Mouse (Mus musculus): ENCODE data around the gene Thoc3.

The Thoc3 gene

DNA sequence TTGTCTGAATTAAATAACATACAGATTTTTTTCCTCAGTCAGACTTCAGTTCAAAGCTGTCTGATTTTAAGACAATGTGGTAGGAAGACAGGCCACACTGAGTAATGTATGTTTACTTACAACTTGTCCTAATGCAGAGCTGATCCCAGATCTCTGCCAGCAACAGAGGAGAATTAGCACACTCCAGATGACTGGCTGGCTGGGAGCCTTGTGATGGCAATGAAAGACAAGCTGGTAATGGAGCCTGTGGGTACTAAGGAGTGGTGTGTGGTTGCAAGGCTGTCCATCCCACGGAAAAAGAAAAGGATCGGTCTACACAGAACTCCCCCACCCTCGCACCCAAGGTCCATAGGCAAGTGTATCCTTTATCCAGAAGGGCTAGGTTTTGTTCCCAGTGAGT lies 25.0 kb downstream of the Thoc3 start:
- DNase-seq (ENCODE audit: low read depth, low spot score), result no peak

DNA sequence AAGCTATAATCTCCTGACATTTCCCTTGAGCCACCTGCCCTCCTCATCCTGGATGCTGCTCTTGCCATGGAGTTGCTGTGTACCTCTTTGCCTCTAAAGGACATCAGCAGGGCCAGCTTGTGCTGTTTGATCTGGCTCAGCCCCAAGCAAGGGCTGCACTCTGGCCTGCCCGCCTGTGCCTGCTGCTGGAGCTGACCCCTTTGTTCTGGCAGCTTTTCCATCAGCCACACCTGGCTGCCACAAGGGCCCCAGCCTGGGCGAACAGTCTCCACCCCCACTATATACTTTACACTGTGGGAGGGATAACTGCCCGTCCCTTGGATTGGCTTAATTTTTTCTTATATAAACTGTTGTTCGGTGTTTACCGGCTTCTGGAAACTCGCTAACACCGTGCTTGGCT lies 28.7 kb downstream of the Thoc3 start:
- no peak for DNase-seq (ENCODE audit: low read depth, low spot score)

DNA sequence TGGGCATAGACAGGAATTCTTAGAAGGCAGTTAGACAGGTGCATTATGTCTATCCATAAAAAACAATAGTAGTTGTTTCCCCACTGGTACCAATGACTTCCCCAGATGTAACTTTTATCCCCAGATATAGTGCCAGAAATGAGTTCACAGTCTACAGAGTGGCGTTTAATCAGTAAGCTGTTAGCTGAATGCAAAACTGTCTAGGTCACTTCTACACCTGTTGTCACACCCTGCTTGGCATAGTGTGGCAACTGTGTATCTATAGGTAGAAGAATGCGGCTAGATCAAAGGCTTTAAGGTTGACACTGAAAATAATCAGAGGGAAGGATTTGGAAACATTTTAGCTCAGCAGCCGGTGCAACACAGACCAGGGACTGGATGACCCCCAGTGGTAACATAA lies 29.8 kb downstream of the Thoc3 start:
- no peak for DNase-seq (ENCODE audit: low read depth, low spot score)

DNA sequence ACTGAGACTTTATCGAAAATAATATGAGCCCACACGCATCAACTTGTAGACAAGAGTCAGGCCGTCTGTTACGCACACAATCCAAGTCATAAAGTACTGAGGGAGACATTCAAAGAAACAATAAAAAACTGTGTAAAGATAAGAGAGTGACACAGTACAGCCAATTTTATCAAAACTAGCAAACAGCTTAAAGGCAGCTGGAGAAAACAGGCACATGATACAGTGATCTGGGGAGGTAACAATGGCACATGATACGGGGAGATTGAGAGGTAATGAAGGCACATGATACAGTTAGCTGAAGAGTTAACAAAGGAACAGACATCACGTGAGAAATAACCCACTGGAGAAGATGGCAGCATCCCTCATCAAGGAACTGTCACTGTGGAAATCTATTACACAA lies 31.6 kb downstream of the Thoc3 start:
- no peak for DNase-seq (ENCODE audit: low read depth, low spot score)

DNA sequence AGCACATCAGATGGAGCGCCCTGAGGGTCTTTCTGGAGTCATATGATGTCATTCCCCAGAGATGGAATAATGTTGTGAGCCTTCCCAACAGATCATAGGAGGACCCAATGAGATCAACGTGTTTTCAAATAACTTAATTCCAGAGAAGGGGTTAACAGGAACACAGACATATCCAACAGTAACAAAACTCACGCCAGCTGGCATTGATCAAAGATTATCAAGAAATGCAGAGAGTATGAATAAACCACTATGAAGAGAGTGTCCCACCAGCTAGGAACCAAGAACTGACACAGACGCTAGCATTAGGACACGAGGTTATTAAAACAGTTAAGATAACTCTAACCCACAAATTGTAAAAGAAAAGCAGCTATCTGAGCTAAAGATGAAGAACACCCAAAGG lies 32.0 kb downstream of the Thoc3 start:
- DNase-seq (ENCODE audit: low read depth, low spot score), result no peak

DNA sequence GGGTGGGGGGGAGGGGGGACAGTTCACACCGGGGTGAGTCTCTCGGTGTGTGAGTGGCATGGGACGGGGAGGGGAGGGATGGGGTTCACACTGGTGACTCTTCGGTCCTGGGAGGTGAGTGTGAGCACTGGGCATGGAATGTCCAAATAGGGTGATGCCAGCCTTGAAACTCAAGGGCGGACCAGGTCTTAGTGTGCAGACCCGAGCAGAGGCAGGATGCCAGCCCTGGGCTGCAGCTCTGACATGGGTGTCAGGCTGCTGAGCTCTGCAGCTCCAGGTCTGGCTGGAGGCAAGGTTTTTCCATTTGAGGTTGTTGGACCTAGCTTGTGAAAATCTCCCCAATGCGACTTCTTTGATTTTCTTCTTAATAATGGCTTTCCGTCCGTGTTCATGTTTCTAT lies 37.5 kb downstream of the Thoc3 start:
- no peak for DNase-seq (ENCODE audit: low read depth, low spot score)

DNA sequence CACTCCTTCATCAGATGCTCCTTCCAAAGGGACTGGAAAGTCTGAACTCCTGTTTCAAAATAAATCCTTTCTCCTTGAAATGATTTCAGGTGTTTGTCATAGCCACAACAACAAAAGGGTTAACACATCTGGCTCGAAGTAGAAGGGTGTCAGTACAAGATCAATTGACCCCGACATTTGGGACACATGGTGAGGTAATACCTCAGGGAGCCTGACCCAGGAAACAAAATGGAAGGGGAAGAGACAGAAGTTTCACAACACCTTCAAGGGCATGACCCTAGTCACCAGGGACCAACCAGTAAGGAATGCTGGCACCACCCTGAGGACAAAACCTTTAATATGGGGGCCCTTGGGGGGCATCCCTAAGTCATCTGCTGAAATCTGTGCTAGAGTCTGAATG lies 38.6 kb downstream of the Thoc3 start:
- no peak for DNase-seq (ENCODE audit: low read depth, low spot score)

DNA sequence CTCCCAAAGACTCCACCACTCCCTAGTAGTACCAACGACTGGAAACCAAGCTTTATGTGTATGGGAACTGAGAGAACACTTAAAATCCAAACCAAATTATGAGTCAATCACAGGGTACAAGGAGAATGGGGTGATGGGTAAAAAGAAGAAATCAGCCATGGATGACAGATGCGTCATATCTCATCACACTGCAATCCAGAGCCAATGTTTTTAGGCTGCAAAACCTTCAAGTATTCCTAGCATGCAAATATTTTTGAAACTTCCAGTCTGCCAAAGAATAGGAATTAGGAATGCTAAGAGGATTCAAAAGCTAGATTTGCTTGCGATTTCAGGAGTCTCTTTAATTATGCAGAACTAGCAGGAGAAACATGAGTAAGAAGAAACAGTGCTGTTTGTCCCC lies 39.9 kb downstream of the Thoc3 start:
- no peak for DNase-seq (ENCODE audit: low read depth, low spot score)

DNA sequence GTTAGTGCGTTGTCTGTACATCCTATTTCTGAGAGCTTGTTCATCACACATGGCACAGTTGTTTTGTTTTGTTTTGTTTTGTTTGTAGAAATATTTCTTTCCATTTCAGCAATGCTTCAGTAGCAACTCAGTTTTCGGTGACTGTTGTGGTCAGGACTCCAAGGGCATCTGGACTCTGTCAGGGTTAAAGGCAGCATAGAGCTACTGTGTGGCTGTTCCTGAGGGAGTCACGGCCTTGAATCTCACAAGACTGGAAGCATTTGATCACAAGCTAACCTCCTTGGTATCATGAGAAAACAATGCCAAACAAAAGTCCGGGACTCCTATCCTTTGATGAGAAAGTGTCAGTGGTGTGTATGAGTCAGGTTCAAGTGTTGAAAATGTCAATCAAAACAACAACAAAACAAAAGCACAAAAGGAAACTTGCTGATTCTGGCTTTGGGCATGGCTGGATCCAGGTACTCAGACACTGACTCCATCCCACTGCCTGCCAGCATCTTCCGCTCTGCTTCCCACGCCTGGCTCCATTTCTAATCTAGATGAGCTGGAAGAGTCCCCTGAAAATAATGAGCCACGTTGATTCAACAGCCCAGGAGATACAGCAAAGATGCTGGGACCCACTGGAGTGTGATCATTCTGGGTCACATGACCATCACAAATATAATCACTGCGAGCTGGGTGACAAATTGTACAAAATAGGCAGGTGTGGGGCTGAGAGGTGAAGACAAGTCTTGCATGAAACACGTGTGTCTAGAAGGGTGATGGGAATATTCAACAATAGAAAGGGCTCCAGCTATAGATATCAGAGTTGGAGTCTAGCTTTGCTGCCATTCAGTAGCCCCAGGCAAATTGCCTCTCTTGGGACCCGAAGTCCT lies 41.6 kb downstream of the Thoc3 start:
- DNase-seq (ENCODE audit: low read depth, low spot score), result no peak

DNA sequence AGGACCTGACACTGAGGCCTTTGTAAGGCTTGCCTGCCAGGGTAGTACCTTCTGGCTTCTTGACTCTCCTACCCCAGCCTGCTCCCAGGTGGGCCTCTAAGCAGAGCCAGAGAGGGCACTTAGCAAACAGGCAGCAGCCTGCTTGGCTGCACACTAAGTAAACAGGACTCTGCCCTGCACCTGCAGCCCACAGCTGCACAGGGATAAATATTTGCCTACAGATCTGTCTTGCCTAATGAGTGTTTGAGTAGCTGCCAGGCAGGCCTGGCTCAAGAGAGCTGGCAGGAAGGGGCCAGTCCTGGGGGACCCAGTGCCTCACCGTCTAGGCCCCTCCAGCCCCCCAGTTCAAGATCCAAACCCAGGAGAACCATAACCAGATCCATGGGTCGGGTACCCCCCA lies 43.4 kb downstream of the Thoc3 start:
- peak; percentile 21 for DNase-seq (ENCODE audit: low read depth, low spot score)

DNA sequence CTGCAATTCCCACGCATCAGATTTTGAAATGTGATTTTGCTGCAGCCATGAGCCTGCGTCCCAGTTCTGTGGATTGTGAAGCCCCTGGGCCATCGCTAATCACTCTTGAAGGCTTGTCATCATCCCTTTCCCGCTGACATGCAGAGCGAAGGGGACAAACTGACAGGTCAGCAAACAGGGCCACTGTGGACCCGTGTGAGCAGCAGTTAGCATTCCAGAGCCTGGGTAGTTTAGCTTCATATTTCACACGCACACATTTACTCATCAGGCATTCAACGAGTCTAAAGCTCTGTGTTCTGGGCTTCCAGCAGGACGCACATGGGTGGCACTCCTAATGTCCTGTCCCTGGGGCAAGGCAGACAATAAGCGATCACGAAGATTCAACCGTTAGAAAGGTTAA lies 48.4 kb downstream of the Thoc3 start:
- no peak for DNase-seq (ENCODE audit: low read depth, low spot score)

DNA sequence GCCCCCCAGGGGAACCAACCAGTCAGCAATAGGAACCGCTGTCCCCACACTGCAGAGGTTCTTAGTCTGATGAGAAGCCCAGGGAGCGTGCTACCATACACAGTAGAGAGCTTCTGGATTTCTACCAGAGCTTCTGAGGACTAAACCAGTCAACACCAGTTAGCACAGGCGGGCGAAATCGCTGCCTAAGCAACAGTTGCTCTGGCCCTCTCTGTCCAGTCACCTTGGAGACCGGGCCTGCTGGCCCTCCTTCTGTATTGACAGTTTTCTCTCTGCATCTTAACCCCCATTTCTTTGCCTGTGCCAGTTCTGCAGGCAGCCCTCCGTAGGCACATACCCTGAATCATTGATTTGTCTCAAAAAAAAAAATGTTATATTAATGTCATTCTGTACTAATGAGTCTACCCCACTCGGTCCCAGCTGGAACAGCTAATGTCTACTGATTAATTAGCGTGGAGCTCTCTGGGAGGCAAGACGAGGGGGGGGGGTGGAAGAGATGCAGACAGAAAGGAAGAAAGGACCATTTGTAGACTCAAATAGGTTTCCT lies 49.8 kb downstream of the Thoc3 start:
- DNase-seq (ENCODE audit: low read depth, low spot score), result no peak

DNA sequence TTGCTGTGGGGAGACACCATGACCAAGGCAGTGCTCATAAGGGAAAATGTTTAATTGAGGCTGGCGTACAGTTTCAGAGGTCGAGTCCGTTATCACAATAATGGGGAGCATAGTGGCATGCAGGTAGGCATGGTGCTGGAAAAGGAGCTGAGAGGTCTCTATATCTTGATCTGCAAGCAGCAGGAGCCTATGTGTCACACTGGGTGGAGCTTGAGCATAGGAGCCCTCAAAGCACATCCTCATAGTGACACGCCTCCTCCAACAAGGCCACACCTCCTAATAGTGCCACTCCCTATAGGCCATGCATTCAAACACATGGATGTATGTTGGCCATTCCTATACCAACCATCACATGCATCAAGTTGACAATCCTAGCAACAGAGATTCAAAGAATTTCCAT lies 53.6 kb downstream of the Thoc3 start:
- DNase-seq (ENCODE audit: low read depth, low spot score), result no peak

DNA sequence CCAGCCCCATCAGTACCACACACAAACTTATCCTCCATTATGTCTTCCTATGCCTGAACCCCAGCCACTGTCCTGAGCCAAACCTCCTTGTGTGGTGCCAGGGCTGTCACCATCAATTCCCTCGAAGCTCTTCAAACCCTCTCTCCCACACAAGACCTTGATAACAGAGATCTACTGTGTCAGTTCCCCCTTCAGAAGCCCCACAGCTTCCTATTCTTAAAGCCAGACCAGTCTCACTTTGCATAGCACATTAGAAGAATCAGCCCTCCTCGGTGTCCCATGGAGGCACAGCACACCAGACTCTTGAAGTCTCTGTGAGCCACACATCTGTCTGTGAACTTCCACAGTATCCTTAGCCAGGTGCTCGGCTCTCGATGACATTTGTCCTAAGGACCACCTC lies 55.9 kb downstream of the Thoc3 start:
- DNase-seq (ENCODE audit: low read depth, low spot score), result no peak

DNA sequence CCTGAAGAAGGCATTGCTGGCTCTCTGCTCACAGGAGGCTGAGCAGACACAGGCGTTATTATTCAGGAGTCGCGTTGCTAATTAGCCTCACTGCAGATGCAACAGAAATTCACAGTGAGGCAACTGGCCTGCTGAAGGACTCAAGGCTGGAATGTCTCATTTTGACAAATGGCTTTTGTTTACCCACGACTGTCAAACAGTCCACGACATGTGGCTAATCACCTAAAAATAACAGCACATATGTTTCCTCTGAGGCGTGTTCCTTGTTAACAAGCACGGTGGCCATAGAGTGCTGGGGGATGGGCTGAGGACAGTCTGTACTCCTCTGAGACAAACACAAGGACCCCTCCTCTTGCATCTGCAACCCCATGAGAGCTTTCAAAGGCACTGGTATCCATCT lies 56.4 kb downstream of the Thoc3 start:
- no peak for DNase-seq (ENCODE audit: low read depth, low spot score)

DNA sequence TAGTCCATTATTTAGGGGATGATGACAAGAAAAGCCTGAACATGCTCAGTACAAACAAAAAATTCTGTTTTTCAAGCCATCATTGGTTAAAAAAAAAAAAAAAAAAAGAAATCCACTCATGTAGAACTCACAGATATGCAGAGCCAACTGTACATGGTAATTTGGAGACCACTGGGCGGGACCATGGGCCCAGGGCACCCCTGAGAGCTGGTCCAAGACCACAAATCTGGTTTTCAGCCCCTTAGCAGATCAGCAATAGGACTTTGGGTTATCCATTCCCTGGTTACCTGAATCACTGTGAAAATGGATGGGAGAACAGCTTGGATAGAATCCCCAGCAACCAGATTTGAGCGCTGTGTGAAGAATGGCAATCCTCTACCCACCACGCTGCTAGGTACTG lies 57.0 kb downstream of the Thoc3 start:
- DNase-seq (ENCODE audit: low read depth, low spot score), result no peak

Measured in skeletal muscle tissue, adult 2 months (tissue).